Mouse (Mus musculus): ENCODE data around the gene Cbln3. TPM values are rescaled to one million over a fixed set of nuclear protein-coding genes. Genes with fewer than 3 reads are reported as not detected.

Gene Cbln3
- 0.59 and 0.63 TPM in 2 replicates for polyA plus RNA-seq (2012; rRNA removed)

DNA sequence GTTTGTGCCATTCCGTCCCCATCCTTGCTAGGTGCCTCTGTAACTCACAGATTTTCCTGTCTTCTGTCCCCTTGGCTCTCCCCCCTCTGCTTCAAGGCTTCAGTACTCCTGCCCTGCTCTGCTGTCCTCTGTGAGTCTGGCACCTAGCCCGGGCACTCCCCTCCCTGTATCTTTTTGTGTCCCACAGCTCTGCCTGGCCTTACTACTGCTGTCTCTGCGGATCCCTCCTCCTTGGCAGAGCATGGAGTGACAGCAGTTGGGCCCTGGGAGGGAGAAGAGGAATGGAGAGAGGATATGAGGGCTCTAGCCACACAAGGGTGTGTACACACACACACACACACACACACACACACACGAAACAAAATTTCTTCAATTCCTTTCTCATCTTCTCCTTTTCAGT, at the start of gene Cbln3:
Gene Cbln3 (minus strand): TSS at position 227 of the 400 bp plus-strand sequence.

DNA sequence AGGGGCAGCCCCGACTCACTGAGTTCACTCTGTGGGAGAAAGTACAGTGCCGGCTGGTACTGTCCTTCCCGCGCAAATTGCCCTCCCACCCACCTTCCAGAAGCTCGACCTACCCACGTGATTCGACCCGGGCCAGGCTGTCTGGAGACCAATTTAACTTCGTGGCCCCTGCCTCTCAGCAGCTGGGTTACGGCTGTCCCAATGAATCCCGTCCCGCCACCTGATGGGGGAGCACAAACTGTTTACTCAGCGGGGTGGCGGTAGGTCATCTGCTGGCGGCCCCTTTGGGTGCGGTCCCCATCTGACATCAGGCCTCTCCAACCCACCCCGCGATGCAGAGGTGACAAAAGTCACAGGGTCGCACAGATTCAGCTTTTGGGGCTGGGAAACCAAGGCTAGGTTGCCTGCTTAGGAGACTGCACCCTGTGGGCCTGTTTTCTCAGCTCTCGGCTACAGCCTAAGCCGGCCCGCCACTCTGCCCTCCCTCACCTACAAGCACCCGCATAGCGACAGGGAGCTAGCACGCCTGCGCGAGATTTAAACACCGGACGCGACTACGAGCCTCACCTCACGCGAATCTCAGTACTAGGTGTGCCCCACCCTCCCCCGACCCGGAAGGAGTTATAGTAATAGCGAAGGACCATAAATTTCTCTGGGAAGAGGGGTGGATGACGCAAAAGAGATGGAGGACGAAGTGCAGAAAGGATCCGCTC, 15.7 kb upstream of the Cbln3 start, which contains the start of gene Sdr39u1:
Gene Sdr39u1 (minus strand): TSS at position 593 of the 713 bp plus-strand sequence.

DNA sequence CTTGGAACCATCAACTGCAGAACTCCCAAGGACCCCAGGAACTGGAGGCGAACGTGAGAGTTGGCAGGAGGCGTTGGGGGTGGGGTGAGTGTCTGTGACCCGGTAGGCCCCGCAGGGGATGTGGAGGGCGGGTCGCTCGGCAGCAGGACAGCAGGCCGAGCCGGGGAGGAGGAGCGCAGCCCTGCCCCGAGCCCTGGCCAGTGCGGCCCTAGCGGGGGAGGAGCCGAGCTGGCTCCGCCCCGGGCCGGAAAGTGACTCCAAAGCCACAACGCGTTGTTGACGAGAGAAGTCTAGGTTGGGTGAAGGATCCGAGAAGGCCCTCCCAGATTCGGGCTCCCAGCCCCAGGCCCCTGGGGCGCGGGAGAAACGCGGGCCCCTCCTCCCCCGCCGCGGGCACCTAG, 521 bp upstream of the Cbln3 start, which contains the start of gene Khnyn:
Gene Khnyn (plus strand): TSS at position 235 of the 401 bp plus-strand sequence.

DNA sequence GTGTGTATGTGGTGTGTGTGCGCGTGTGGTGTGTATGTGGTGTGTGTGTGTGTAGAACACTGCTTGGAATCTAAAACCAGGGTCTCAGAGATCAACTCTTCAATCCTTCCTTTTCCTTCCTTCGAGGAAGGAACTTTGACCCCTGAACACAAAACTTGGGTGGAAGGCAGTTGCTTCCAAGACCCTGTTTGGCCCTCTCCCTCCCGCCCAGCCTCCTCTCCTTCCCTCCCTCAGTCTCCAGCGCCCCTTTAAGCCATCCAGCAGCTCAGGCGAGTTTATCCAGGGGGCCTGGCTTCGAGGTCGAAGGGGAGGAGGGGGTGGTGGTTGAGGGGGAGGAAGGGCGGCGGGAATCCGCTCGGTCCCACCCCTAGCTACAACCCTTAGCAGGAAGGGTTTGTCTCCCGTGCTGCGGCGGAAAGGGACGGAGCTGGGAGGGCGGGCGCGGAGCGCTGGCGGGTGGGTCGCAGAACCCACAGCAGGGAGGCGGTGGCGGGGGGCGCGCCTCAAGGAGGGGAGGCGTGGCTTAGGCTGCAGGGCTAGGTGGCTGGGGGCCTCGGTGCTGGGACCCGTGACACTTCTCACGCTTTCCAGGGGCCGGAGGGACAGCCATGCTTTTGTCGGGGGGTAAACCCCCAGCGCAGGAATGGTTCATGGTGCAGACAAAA, 30.4 kb downstream of the Cbln3 start, which contains the start of gene Nynrin:
Gene Nynrin (plus strand): TSS at position 390 of the 665 bp plus-strand sequence.

Other genes with a start within 250 kb of the Cbln3 start
- gene Ipo4, start 248.4 kb downstream of the Cbln3 start, polyA plus RNA-seq (2012; rRNA removed): 202 and 205 TPM in 2 replicates
- gene Gm49378, start 246.5 kb downstream of the Cbln3 start, polyA plus RNA-seq (2012; rRNA removed): 5.1 TPM in 2 replicates
- gene Tm9sf1, start 240.6 kb downstream of the Cbln3 start, polyA plus RNA-seq (2012; rRNA removed): 35.5 and 36.6 TPM in 2 replicates
- gene Tssk4, start 234.2 kb downstream of the Cbln3 start, polyA plus RNA-seq (2012; rRNA removed): 1.2 and 1.4 TPM in 2 replicates
- gene Mdp1, start 223.9 kb downstream of the Cbln3 start, polyA plus RNA-seq (2012; rRNA removed): 49.7 and 51.7 TPM in 2 replicates
- gene Gmpr2, start 212.5 kb downstream of the Cbln3 start, polyA plus RNA-seq (2012; rRNA removed): 39.3 and 44.8 TPM in 2 replicates
- gene Nedd8, start 212.3 kb downstream of the Cbln3 start, polyA plus RNA-seq (2012; rRNA removed): 467 and 498 TPM in 2 replicates
- gene Tinf2, start 202.6 kb downstream of the Cbln3 start, polyA plus RNA-seq (2012; rRNA removed): 19.4 and 19.8 TPM in 2 replicates
- 0.31 and 2.6 TPM in 2 replicates for gene Tgm1, start 170.5 kb downstream of the Cbln3 start, polyA plus RNA-seq (2012; rRNA removed)
- 70.1 and 73.0 TPM in 2 replicates for gene Rabggta, start 162.1 kb downstream of the Cbln3 start, polyA plus RNA-seq (2012; rRNA removed)
- gene Dhrs1, start 138.7 kb downstream of the Cbln3 start, polyA plus RNA-seq (2012; rRNA removed): 87.8 and 91.7 TPM in 2 replicates
- 18.7 and 19.3 TPM in 2 replicates for gene Nop9, start 138.7 kb downstream of the Cbln3 start, polyA plus RNA-seq (2012; rRNA removed)
- gene Cideb, start 125.9 kb downstream of the Cbln3 start, polyA plus RNA-seq (2012; rRNA removed): 0.88 and 1.0 TPM in 2 replicates
- gene Ltb4r2, start 123.0 kb downstream of the Cbln3 start, polyA plus RNA-seq (2012; rRNA removed): 0.35 and 0.48 TPM in 2 replicates
- 0.47 and 0.59 TPM in 2 replicates for gene Ltb4r1, start 118.4 kb downstream of the Cbln3 start, polyA plus RNA-seq (2012; rRNA removed)
- gene Adcy4, start 100.3 kb downstream of the Cbln3 start, polyA plus RNA-seq (2012; rRNA removed): 2.7 and 3.0 TPM in 2 replicates
- 1.1 and 1.3 TPM in 2 replicates for gene Ripk3, start 95.5 kb downstream of the Cbln3 start, polyA plus RNA-seq (2012; rRNA removed)
- gene Nfatc4, start 61.2 kb downstream of the Cbln3 start, polyA plus RNA-seq (2012; rRNA removed): 9.2 and 11.3 TPM in 2 replicates
- gene Nynrin, start 30.4 kb downstream of the Cbln3 start, polyA plus RNA-seq (2012; rRNA removed): 11.6 and 11.8 TPM in 2 replicates
- gene Khnyn, start 555 bp upstream of the Cbln3 start, polyA plus RNA-seq (2012; rRNA removed): 12.2 and 12.4 TPM in 2 replicates
- gene Sdr39u1, start 15.9 kb upstream of the Cbln3 start, polyA plus RNA-seq (2012; rRNA removed): 137 and 138 TPM in 2 replicates
- gene Cma1, start 60.3 kb upstream of the Cbln3 start, polyA plus RNA-seq (2012; rRNA removed): 1.0 and 3.2 TPM in 2 replicates
- gene Cma2, start 66.6 kb upstream of the Cbln3 start, polyA plus RNA-seq (2012; rRNA removed): not detected in 2 replicates
- gene Mcpt1, start 133.6 kb upstream of the Cbln3 start, polyA plus RNA-seq (2012; rRNA removed): not detected in 2 replicates
- gene Mcpt9, start 146.1 kb upstream of the Cbln3 start, polyA plus RNA-seq (2012; rRNA removed): not detected in 2 replicates
- gene Mcpt2, start 157.6 kb upstream of the Cbln3 start, polyA plus RNA-seq (2012; rRNA removed): not detected in 2 replicates
- gene Mcpt4, start 177.9 kb upstream of the Cbln3 start, polyA plus RNA-seq (2012; rRNA removed): 0.23 and 0.70 TPM in 2 replicates
- not detected in 2 replicates for gene Mcpt8, start 200.9 kb upstream of the Cbln3 start, polyA plus RNA-seq (2012; rRNA removed)
- 0.13 and 0.25 TPM in 2 replicates for gene Ctsg, start 218.2 kb upstream of the Cbln3 start, polyA plus RNA-seq (2012; rRNA removed)
- not detected in 2 replicates for gene Gzme, start 236.2 kb upstream of the Cbln3 start, polyA plus RNA-seq (2012; rRNA removed)
- not detected in 2 replicates for gene Gzmd, start 248.2 kb upstream of the Cbln3 start, polyA plus RNA-seq (2012; rRNA removed)

Measured in central nervous system, embryonic 18 days (tissue).